Mouse (Mus musculus): Measurements from ENCODE around the gene Dner.

DNA sequence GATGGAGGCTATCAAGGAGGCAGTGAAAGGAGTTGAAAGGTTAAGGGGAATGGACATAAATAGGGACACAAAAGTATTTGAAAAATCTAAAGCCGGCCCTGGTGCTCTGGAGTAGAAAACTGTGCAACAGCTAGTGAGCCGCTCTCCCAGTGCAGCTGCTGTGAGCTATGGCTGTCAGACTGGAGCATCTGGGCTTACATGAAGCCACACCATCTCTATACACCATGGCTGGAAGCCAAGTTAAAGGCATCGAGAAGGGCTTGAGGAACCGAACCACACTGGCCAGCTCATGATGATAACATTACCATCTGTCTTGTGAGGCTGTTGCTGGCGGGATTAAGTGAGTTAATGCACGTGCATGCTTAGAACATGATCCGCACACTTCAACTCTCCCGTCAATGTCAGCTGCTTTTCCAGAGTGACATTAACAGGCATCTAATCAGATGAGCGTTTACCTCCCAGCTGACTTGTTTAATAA is 278.2 kb downstream of the Dner start:
- no peak for TF ChIP-seq FLI1 (IDR thresholded peaks at IDR 0.05; ENCODE audit: low read length)
- no peak for TF ChIP-seq GATA1 (IDR thresholded peaks at IDR 0.05; ENCODE audit: borderline replicate concordance, low read length)

Data from megakaryocyte, embryonic 14.5 days (primary cell).